Mouse (Mus musculus): ENCODE measurements at regions not wholly inside any gene's neighbourhood (a gene's known extent, or its start where the extent isn't known, plus 50 kb on each side); places are given as distances from the start of the nearest gene placed in this dataset.

GRCm38 (mm10) chr15:11742346-11742729 lies 164.7 kb downstream of the Npr3 start:
- TF ChIP-seq POLR2A (IDR thresholded peaks at IDR 0.05; ENCODE audit: low read depth, low read length), result no peak
- TF ChIP-seq CTCF (IDR thresholded peaks at IDR 0.05; ENCODE audit: borderline replicate concordance, insufficient read depth, low read length), result no peak
